Mouse (Mus musculus) hematopoietic multipotent progenitor cell, adult 10-12 weeks (in vitro differentiated cells): Measurements from ENCODE around the gene Gm20924. TPM values are rescaled to one million over a fixed set of nuclear protein-coding genes. Genes with fewer than 3 reads are reported as not detected.

ENCODE experiments used
- polyA plus RNA-seq: library from polyadenylated mRNA; stranded (reverse); fragments of >175 nt; gene quantifications from 2 replicates; pipeline ENCODE4 v1.2.3, GENCODE M21; 2012; ENCODE audit warnings: low replicate concordance

Gene Gm20924
- polyA plus RNA-seq, result not detected in 2 replicates

DNA sequence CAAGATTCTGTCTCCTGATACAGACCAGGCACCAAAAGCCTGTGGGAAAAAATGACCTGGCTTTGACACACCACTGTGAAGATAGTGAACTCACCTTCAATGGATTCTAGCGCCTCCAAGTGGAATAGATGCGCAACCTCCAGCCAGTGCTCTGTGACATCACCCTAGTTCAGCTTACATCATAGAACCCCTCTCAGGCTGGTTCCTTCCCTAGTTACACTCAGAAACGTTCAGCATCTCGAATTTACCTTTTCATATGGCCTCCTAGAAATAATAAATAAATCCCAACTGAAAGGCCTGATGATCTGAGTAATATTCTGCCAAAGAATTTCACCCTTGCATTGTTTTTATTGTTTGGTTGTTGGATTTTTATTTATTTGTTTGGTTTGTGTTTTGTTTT, at the start of gene Gm20924:
Gene Gm20924 (minus strand): TSS at position 101 of the 400 bp plus-strand sequence.

Other genes starting within 250 kb of the Gm20924 start
- gene Gm20736, start 170.2 kb upstream of the Gm20924 start, polyA plus RNA-seq, result not detected in 2 replicates